Mouse (Mus musculus) midbrain, embryonic 16.5 days (tissue): ENCODE results near the gene Fam49a. TPM values are rescaled to one million over a fixed set of nuclear protein-coding genes. Genes with fewer than 3 reads are reported as not detected.

Source experiments
- ATAC-seq: fragments of 200-750 bp; cut with Nextera tagmentation; 2 replicates; pipeline ENCODE4 v1.8.0; 2017; ENCODE audit warnings: moderate TSS enrichment
- H3K27ac ChIP-seq: fragments of 300-500 bp; sonication (generic); 2 replicates; pipeline ENCODE4 v1.5.1; 2014; ENCODE audit warnings: mild to moderate bottlenecking, low read length, mixed read lengths
- H3K27me3 ChIP-seq: fragments of 300-500 bp; sonication (generic); 2 replicates; pipeline ENCODE4 v1.6.1; 2014; ENCODE audit warnings: low read depth, low read length, mixed read lengths; ENCODE audit not compliant: control insufficient read depth, insufficient read depth
- H3K36me3 ChIP-seq: fragments of 300-500 bp; sonication (generic); 2 replicates; pipeline ENCODE4 v1.6.1; 2014; ENCODE audit warnings: mild to moderate bottlenecking, low read length, moderate library complexity, mixed read lengths; ENCODE audit not compliant: control insufficient read depth, insufficient read depth
- H3K4me1 ChIP-seq: fragments of 300-500 bp; sonication (generic); 2 replicates; pipeline ENCODE4 v1.6.1; 2014; ENCODE audit warnings: mild to moderate bottlenecking, low read length, mixed read lengths; ENCODE audit not compliant: control insufficient read depth, insufficient read depth
- H3K4me2 ChIP-seq: fragments of 300-500 bp; sonication (generic); 2 replicates; pipeline ENCODE4 v1.6.1; 2014; ENCODE audit warnings: mild to moderate bottlenecking, low read length, mixed read lengths
- H3K4me3 ChIP-seq: fragments of 300-500 bp; sonication (generic); 2 replicates; pipeline ENCODE4 v1.5.1; 2014; ENCODE audit warnings: low read depth, mild to moderate bottlenecking, low read length, moderate library complexity, mixed read lengths
- H3K9ac ChIP-seq: fragments of 300-500 bp; sonication (generic); 2 replicates; pipeline ENCODE4 v1.6.1; 2014; ENCODE audit warnings: low read depth, low read length, mixed read lengths
- H3K9me3 ChIP-seq: fragments of 300-500 bp; sonication (generic); replicated peaks from 2 replicates; pipeline ENCODE4 v1.6.1; 2014; ENCODE audit warnings: mild to moderate bottlenecking, low read length, mixed read lengths; ENCODE audit not compliant: control insufficient read depth, poor library complexity, severe bottlenecking
- WGBS: fragments of 180-500 bp; shearing (Covaris S2); extraction: QIAGEN DNeasy Blood & Tissue Kit; methylation state at CpG from one replicate; pipeline ENCODE4 v1.1.7; 2014; 5-methylcytosine and 5-hydroxymethylcytosine counted together
- polyA plus RNA-seq: library from polyadenylated mRNA; unstranded; fragments of >200 nt; fragmentation: Nextera tagmentation; extraction: Ambion mirVana; gene quantifications from 2 replicates; pipeline ENCODE4 v1.2.1, GENCODE M21; 2015

Fam49a gene
- polyA plus RNA-seq, 1 experiment from 2014 or later = 72.1 TPM

GRCm38 (mm10) chr12:12313919-12314318, 52.0 kb downstream of the Fam49a start:
- Histone ChIP-seq H3K27me3 (no peaks in the 10 kb centered on the region), H3K4me2 (no peak overlapping the region), H3K36me3 (no peaks in the 10 kb centered on the region), H3K9ac (no peak overlapping the region), H3K4me1 (peaks cover 21% of the 10 kb centered on the region), H3K4me3 (no peak overlapping the region), H3K27ac (peak overlapping the region; percentile 7; the same call in 1 of the 2 replicates), H3K9me3 (no peaks in the 10 kb centered on the region)
- 0 out of 2 replicates have a peak, but pooled peaks have one; percentile 3 for ATAC-seq
- 58% methylated on average over 4 of the region's 4 CpGs for WGBS

- Histone ChIP-seq H3K9me3 (no peaks in the 10 kb centered on the region), H3K36me3 (no peaks in the 10 kb centered on the region), H3K4me2 (no peak overlapping the region), H3K27me3 (no peaks in the 10 kb centered on the region), H3K9ac (no peak overlapping the region), H3K27ac (peak overlapping the region; percentile 63), H3K4me1 (peaks cover 21% of the 10 kb centered on the region), H3K4me3 (no peak overlapping the region)
- peak; percentile 29; the same call in 1 of the 2 replicates for ATAC-seq
- 24% methylated on average over 8 of the region's 8 CpGs for WGBS
Observed at GRCm38 (mm10) chr12:12314326-12314725, 52.4 kb downstream of the Fam49a start.

- H3K9me3 ChIP-seq = no peaks in the 10 kb centered on the region
- H3K27ac ChIP-seq = no peak overlapping the region; the same call in 1 of the 2 replicates
- H3K36me3 ChIP-seq = no peaks in the 10 kb centered on the region
- no peak overlapping the region for H3K4me3 ChIP-seq
- no peaks in the 10 kb centered on the region for H3K27me3 ChIP-seq
- no peak overlapping the region for H3K4me2 ChIP-seq
- H3K9ac ChIP-seq = no peak overlapping the region
- ATAC-seq = peak; percentile 68
- WGBS = 11% methylated on average over 5 of the region's 5 CpGs
- peaks cover 21% of the 10 kb centered on the region for H3K4me1 ChIP-seq
Observed at GRCm38 (mm10) chr12:12315011-12315410, 53.1 kb downstream of the Fam49a start.

- H3K36me3 ChIP-seq = no peaks in the 10 kb centered on the region
- 0 out of 2 replicates have a peak overlapping the region, but pooled peaks have one; percentile 20 for H3K27ac ChIP-seq
- no peak overlapping the region for H3K4me2 ChIP-seq
- H3K9ac ChIP-seq = 0 out of 2 replicates have a peak overlapping the region, but pooled peaks have one; percentile 24
- no peaks in the 10 kb centered on the region for H3K9me3 ChIP-seq
- no peak overlapping the region for H3K4me3 ChIP-seq
- H3K27me3 ChIP-seq = no peaks in the 10 kb centered on the region
- whole genome bisulfite sequencing = 31% methylated on average over 6 of the region's 6 CpGs
- peaks cover 21% of the 10 kb centered on the region for H3K4me1 ChIP-seq
- ATAC-seq = no peak
Observed at GRCm38 (mm10) chr12:12316956-12317355, 55.0 kb downstream of the Fam49a start.

- 63% methylated on average over 7 of the region's 7 CpGs for WGBS
- Histone ChIP-seq H3K4me1 (peaks cover 21% of the 10 kb centered on the region), H3K36me3 (no peaks in the 10 kb centered on the region), H3K9ac (no peak overlapping the region), H3K27ac (peak overlapping the region; percentile 6; the same call in 1 of the 2 replicates), H3K4me3 (no peak overlapping the region), H3K4me2 (no peak overlapping the region), H3K9me3 (no peaks in the 10 kb centered on the region), H3K27me3 (no peaks in the 10 kb centered on the region)
- ATAC-seq = no peak
Observed at GRCm38 (mm10) chr12:12317606-12318005, 55.7 kb downstream of the Fam49a start.

GRCm38 (mm10) chr12:12318140-12318734, 56.3 kb downstream of the Fam49a start:
- peak overlapping the region; percentile 6; the same call in 1 of the 2 replicates for H3K27ac ChIP-seq
- H3K4me2 ChIP-seq = no peak overlapping the region
- no peaks in the 10 kb centered on the region for H3K36me3 ChIP-seq
- H3K27me3 ChIP-seq = no peaks in the 10 kb centered on the region
- no peak for ATAC-seq
- WGBS = 4% methylated on average over 6 of the region's 6 CpGs
- no peak overlapping the region for H3K4me3 ChIP-seq
- peaks cover 21% of the 10 kb centered on the region for H3K4me1 ChIP-seq
- no peaks in the 10 kb centered on the region for H3K9me3 ChIP-seq
- no peak overlapping the region for H3K9ac ChIP-seq

GRCm38 (mm10) chr12:12320693-12321092, 58.8 kb downstream of the Fam49a start:
- Histone ChIP-seq H3K9ac (no peak overlapping the region), H3K36me3 (no peaks in the 10 kb centered on the region), H3K9me3 (no peaks in the 10 kb centered on the region), H3K4me1 (peaks cover 8% of the 10 kb centered on the region; the same call in 1 of the 2 replicates), H3K27ac (no peak overlapping the region), H3K4me3 (no peak overlapping the region), H3K4me2 (no peak overlapping the region), H3K27me3 (no peaks in the 10 kb centered on the region)
- WGBS = 82% methylated on average over 2 of the region's 2 CpGs
- ATAC-seq = no peak

- ATAC-seq = no peak
- Histone ChIP-seq H3K36me3 (no peaks in the 10 kb centered on the region), H3K4me3 (no peak overlapping the region), H3K4me2 (no peak overlapping the region), H3K27me3 (no peaks in the 10 kb centered on the region), H3K9me3 (no peaks in the 10 kb centered on the region), H3K4me1 (peaks cover 5% of the 10 kb centered on the region; the same call in 1 of the 2 replicates), H3K27ac (no peak overlapping the region), H3K9ac (no peak overlapping the region)
- WGBS = 74% methylated on average over 3 of the region's 3 CpGs
Observed at GRCm38 (mm10) chr12:12321111-12321510, 59.2 kb downstream of the Fam49a start.

- Histone ChIP-seq H3K4me3 (no peak overlapping the region), H3K4me1 (no peaks in the 10 kb centered on the region), H3K4me2 (no peak overlapping the region), H3K9ac (no peak overlapping the region), H3K9me3 (no peaks in the 10 kb centered on the region), H3K27me3 (no peaks in the 10 kb centered on the region), H3K27ac (no peak overlapping the region), H3K36me3 (no peaks in the 10 kb centered on the region)
- 74% methylated on average over 5 of the region's 5 CpGs for WGBS
- no peak; the same call in 1 of the 2 replicates for ATAC-seq
Observed at GRCm38 (mm10) chr12:12323084-12323483, 61.1 kb downstream of the Fam49a start.
